9 mouse cellular contexts compared by ENCODE assay signal in the genomic region with DNA sequence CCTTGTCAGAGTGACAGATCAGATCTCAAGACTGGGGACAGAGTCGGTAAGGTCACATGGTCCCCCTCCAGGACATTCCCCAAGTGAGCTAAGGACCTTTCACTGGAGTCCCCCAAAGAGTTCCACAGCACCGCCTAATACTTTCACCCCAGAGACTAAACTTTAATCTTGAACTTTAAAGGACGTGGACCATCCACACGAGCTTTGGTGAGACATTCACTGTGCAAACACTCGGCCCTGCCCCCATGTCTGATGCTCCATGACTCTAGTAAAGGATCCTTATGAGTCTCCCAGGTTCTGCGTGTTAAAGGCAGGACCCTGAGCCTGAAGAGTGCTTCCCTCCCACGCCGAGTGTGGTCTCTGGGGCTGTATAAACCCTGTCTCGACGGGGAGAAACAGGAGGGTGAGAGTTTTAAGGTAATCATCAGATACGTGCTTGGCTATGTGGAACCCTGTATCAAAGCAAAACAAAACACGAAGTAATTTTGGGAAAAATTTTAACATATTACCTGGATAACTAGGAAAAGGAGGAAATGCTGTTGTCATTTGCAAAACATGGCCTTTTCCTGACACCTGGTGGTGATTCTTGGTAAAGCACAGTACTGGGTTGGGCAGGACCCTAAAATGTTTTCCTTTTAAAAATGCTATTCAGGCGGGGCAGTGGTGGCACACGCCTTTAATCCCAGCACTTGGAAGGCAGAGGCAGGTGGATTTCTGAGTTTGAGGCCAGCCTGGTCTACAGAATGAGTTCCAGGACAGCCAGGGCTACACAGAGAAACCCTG.
DNase-seq lines count a peak whose midpoint lies in the region; ATAC-seq and TF ChIP-seq lines count a peak whose summit lies in the region.
"Had no signal": no experiment of that assay in that cellular context is flagged by ENCODE, and none has a peak within 500 bp of the region (broad histone marks: within the 10 kb centered on the region; RNA-seq: fewer than 3 reads in every experiment).

No protein-coding gene starts in this region.

- no peak for TF ChIP-seq POLR2A in bone marrow, adult 2 months (IDR thresholded peaks at IDR 0.05; ENCODE audit: borderline replicate concordance, control insufficient read depth, low read depth, low read length)
- no peak for TF ChIP-seq POLR2A in spleen, adult 2 months (IDR thresholded peaks at IDR 0.05; ENCODE audit: low read depth, low read length)

- DNase-seq in forebrain, embryonic 11.5 days (ENCODE audit: low spot score) = peak; percentile 65
- no peak for DNase-seq in forebrain, embryonic 10.5 days (ENCODE audit: extremely low spot score, low spot score)
- peak; percentile 26 for DNase-seq in 416B (ENCODE audit: low read depth)
- DNase-seq in embryonic facial prominence, embryonic 11.5 days (ENCODE audit: low spot score) = peak; percentile 73
- DNase-seq in lung, postnatal 10 days = peak; percentile 85
- peak in 1 of 2 experiments; percentile 61 for DNase-seq in spleen, adult 2 months (ENCODE audit: low read depth in 1 of 2, low spot score in 2 of 2)

- no peaks in the 10 kb centered on the region for H3K27me3 ChIP-seq in forebrain, embryonic 11.5 days (ENCODE audit: control insufficient read depth, insufficient read depth, low read length)
- H3K27me3 ChIP-seq in forebrain, embryonic 10.5 days (ENCODE audit: poor library complexity, severe bottlenecking) = no peaks in the 10 kb centered on the region
- no peaks in the 10 kb centered on the region for H3K27me3 ChIP-seq in embryonic facial prominence, embryonic 11.5 days (ENCODE audit: control insufficient read depth, insufficient read depth, low read length)
- H3K27me3 ChIP-seq in kidney, embryonic 14.5 days (ENCODE audit: control insufficient read depth, insufficient read depth, low read length) = no peaks in the 10 kb centered on the region; the same call in 1 of the 2 replicates
- H3K27me3 ChIP-seq in spleen, adult 2 months (ENCODE audit: control insufficient read depth, insufficient read depth, low read length) = no peaks in the 10 kb centered on the region

- peaks cover 19% of the 10 kb centered on the region; the same call in 1 of the 2 replicates for H3K4me1 ChIP-seq in forebrain, embryonic 11.5 days (replicated peaks; ENCODE audit: control insufficient read depth, insufficient read depth, low read length)
- H3K4me1 ChIP-seq in forebrain, embryonic 10.5 days = peaks cover 44% of the 10 kb centered on the region
- no peaks in the 10 kb centered on the region for H3K4me1 ChIP-seq in bone marrow, adult 2 months (ENCODE audit: control insufficient read depth, insufficient read depth, low read length)
- no peaks in the 10 kb centered on the region for H3K4me1 ChIP-seq in embryonic facial prominence, embryonic 11.5 days (ENCODE audit: control insufficient read depth, insufficient read depth, low read length)
- peaks cover 13% of the 10 kb centered on the region; the same call in 1 of the 2 replicates for H3K4me1 ChIP-seq in kidney, embryonic 14.5 days (ENCODE audit: control insufficient read depth, insufficient read depth, low read length)
- H3K4me1 ChIP-seq in spleen, adult 2 months (ENCODE audit: control insufficient read depth, insufficient read depth, insufficient read length) = no peaks in the 10 kb centered on the region

- no peak for ATAC-seq in forebrain, embryonic 11.5 days (replicated peaks; ENCODE audit: low FRiP score)
- no peak for ATAC-seq in embryonic facial prominence, embryonic 11.5 days (replicated peaks; ENCODE audit: insufficient number of reproducible peaks, low FRiP score, low TSS enrichment, low read depth)
- ATAC-seq in kidney, embryonic 14.5 days (ENCODE audit: low FRiP score, low TSS enrichment) = no peak

- 0 out of 2 replicates have a peak, but pooled peaks have one; percentile 27 for TF ChIP-seq CTCF in bone marrow, adult 2 months (IDR thresholded peaks at IDR 0.05; ENCODE audit: control insufficient read depth, insufficient read depth, low read length)
- TF ChIP-seq CTCF in spleen, adult 2 months (IDR thresholded peaks at IDR 0.05; ENCODE audit: extremely low read depth, insufficient read depth, insufficient read length, insufficient replicate concordance) = peak; percentile 39; the same call in 1 of the 2 replicates

- H3K4me3 ChIP-seq in forebrain, embryonic 11.5 days (ENCODE audit: low read depth, low read length) = no peak overlapping the region
- H3K4me3 ChIP-seq in forebrain, embryonic 10.5 days = no peak overlapping the region
- no peak overlapping the region for H3K4me3 ChIP-seq in bone marrow, adult 2 months (replicated peaks; ENCODE audit: control insufficient read depth, low read depth, low read length)
- H3K4me3 ChIP-seq in embryonic facial prominence, embryonic 11.5 days (ENCODE audit: low read depth, low read length) = no peak overlapping the region
- no peak overlapping the region for H3K4me3 ChIP-seq in kidney, embryonic 14.5 days (ENCODE audit: low read length)
- no peak overlapping the region for H3K4me3 ChIP-seq in spleen, adult 2 months (ENCODE audit: extremely low read depth, insufficient read depth, insufficient read length)

- no peaks in the 10 kb centered on the region for H3K9me3 ChIP-seq in forebrain, embryonic 11.5 days (ENCODE audit: control insufficient read depth, low read length)
- no peaks in the 10 kb centered on the region for H3K9me3 ChIP-seq in forebrain, embryonic 10.5 days
- no peaks in the 10 kb centered on the region for H3K9me3 ChIP-seq in embryonic facial prominence, embryonic 11.5 days (replicated peaks; ENCODE audit: control insufficient read depth, low read length)
- no peaks in the 10 kb centered on the region for H3K9me3 ChIP-seq in kidney, embryonic 14.5 days (ENCODE audit: control insufficient read depth, low read length)

- peaks cover 3% of the 10 kb centered on the region for H3K36me3 ChIP-seq in forebrain, embryonic 11.5 days (ENCODE audit: control insufficient read depth, insufficient read depth, low read length)
- peaks cover 91% of the 10 kb centered on the region for H3K36me3 ChIP-seq in forebrain, embryonic 10.5 days (replicated peaks)
- no peaks in the 10 kb centered on the region for H3K36me3 ChIP-seq in embryonic facial prominence, embryonic 11.5 days (replicated peaks; ENCODE audit: control insufficient read depth, insufficient read depth, low read depth, low read length)
- H3K36me3 ChIP-seq in kidney, embryonic 14.5 days (ENCODE audit: control insufficient read depth, insufficient read depth, low read length) = peaks cover 7% of the 10 kb centered on the region
- H3K36me3 ChIP-seq in spleen, adult 2 months (ENCODE audit: control insufficient read depth, insufficient read depth, low read length) = no peaks in the 10 kb centered on the region; the same call in 1 of the 2 replicates

- 0 out of 2 replicates have a peak overlapping the region, but pooled peaks have one; percentile 6 for H3K27ac ChIP-seq in forebrain, embryonic 11.5 days (ENCODE audit: low read depth, low read length)
- H3K27ac ChIP-seq in forebrain, embryonic 10.5 days = no peak overlapping the region
- no peak overlapping the region for H3K27ac ChIP-seq in bone marrow, adult 2 months (ENCODE audit: control insufficient read depth, insufficient read depth, low read depth, low read length, poor library complexity)
- H3K27ac ChIP-seq in embryonic facial prominence, embryonic 11.5 days (replicated peaks; ENCODE audit: low read depth, low read length) = no peak overlapping the region
- H3K27ac ChIP-seq in kidney, embryonic 14.5 days (ENCODE audit: low read depth, low read length) = peak overlapping the region; percentile 17; the same call in 1 of the 2 replicates
- no peak overlapping the region for H3K27ac ChIP-seq in spleen, adult 2 months (ENCODE audit: insufficient read depth, low read length)
- H3K27ac ChIP-seq: macrophage had no signal

- 78% methylated on average over 14 of the region's 14 CpGs for WGBS in forebrain, embryonic 11.5 days
- 81% methylated on average over 14 of the region's 14 CpGs for WGBS in forebrain, embryonic 10.5 days
- WGBS in bone marrow, adult 2 months = 68% methylated on average over 14 of the region's 14 CpGs
- 74% methylated on average over 14 of the region's 14 CpGs for WGBS in embryonic facial prominence, embryonic 11.5 days
- WGBS in kidney, embryonic 14.5 days = 66% methylated on average over 14 of the region's 14 CpGs
- 73% methylated on average over 14 of the region's 14 CpGs for WGBS in spleen, adult 2 months

- H3K4me2 ChIP-seq in forebrain, embryonic 11.5 days (ENCODE audit: low read depth, low read length, severe bottlenecking) = no peak overlapping the region
- no peak overlapping the region for H3K4me2 ChIP-seq in embryonic facial prominence, embryonic 11.5 days (ENCODE audit: low read depth, low read length)
- no peak overlapping the region for H3K4me2 ChIP-seq in kidney, embryonic 14.5 days (replicated peaks; ENCODE audit: low read depth, low read length)

- no peak overlapping the region for H3K9ac ChIP-seq in forebrain, embryonic 11.5 days (ENCODE audit: low read length)
- H3K9ac ChIP-seq in embryonic facial prominence, embryonic 11.5 days (replicated peaks; ENCODE audit: low read length) = no peak overlapping the region
- H3K9ac ChIP-seq in kidney, embryonic 14.5 days (ENCODE audit: low read depth, low read length) = no peak overlapping the region

Comparison
In these comparisons a context has a peak if more than half of its experiments do, and no peak if none do; other contexts are left out.
1. H3K27ac ChIP-seq: peak in forebrain, embryonic 11.5 days (single experiment) and kidney, embryonic 14.5 days (single experiment); none in forebrain, embryonic 10.5 days (single experiment), bone marrow, adult 2 months (single experiment), embryonic facial prominence, embryonic 11.5 days (single experiment) and spleen, adult 2 months (single experiment).